Mouse (Mus musculus) NIH3T3 (cell line): Measurements from ENCODE around the gene Bicral.
A peak's percentile ranks its signal among the peaks of the same experiment; 100 is the strongest.

ENCODE experiments used
- DNase-seq: peaks from one replicate; pipeline ENCODE4 v3.0.0-alpha.2; 2012; ENCODE audit warnings: low read depth

Gene Bicral

DNA sequence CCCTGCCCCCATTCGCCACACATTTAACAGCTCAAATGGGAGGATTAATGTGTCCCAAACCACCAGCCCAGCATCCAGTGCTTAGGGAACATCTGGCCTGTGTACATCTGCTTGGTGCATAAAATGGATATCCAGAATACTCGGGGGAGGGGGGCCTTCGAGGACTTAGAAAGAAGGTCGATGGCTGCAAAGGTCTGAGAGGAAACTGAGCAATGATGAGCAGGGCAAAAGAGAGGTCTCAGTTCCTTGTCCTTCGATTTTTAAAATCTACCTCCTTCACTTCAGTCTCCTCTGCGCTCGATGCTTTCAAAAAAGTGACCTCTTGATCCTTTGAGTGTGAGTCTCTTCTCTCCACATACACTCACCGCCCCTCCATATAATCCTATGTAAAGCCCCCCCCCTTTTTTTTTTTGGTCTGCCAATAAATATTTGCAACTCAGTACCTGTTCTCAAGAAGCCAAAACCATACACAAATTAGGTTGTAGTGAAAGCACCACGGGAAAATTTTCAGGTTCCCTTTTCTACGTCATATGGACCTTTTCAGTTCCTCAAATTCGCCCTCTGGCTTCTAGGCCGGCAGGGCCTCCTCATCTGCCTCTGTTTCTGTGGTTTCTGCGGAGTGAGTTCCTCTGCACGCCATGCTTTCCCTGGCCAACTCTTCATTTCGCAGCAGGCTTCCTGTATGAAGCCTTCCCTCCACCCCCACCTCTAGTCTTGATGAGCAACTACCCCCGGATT is 107.1 kb downstream of the Bicral start:
- DNase-seq, result peak; percentile 77

- DNase-seq, result no peak
These were observed 107.7 kb downstream of the Bicral start for GRCm38 (mm10) chr17:46750580-46750979.

DNA sequence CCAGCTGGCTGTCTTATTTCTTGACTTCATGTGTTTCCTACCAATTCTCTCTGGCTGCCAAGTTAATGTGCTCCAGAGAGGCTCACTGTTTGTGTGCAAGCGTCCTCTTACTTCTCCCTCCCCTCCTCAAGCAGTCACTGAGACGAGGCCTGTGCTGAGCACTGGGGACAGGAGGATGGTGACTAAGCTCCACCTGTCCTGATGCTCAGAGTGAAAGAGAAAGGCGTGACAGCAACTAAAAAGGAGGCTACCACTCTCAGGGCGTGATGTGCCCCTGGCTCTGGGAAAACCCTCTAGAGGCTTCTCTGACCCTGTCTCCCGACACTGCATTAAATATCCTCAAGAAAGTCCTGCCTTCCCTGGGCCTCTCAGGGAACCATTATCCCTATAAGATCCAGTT is 109.0 kb downstream of the Bicral start:
- DNase-seq, result no peak
